ENCODE assay signal across 13 mouse cellular contexts in the genomic region with DNA sequence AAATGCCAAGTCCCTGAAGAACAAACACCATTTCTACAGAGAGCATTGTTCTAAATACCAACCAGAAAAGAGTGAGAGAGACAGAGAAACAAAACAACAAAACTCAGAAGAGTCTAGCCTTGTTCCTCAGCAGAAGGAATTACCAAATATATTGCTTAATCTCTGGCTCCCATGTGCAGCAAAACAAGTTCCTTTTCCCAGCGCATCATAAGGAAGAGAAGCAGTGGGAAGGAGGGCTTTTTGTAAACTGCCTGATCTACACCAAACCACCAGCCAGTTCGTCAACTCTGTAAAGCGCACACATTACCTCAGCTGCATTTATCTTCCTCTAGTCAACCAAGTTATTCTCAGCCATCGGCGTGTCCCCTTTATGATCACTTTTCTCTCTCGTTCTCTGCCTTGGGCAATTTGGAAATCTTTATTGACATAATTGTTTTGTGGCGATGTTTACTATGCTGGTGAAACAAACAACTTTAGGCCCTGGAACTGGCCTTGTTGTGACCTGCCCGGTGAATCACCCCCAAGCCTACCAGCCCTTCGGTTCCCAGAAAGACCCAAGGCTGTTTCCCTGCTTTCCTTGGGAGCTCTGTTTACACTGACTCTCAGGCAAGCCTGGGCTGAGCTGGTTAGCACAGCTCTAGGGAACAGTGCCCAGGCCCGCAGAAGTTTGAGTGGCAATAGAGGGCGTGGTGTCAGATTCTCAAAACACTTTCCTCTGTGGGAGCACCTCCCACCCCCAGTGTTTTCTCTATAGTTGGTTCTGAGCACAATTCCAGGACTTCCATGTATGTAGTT. TPM values are rescaled to one million over a fixed set of nuclear protein-coding genes. Genes with fewer than 3 reads are reported as not detected.
DNase-seq lines count a peak whose midpoint lies in the region; ATAC-seq and TF ChIP-seq lines count a peak whose summit lies in the region.
"Had no signal": no experiment of that assay in that cellular context is flagged by ENCODE, and none has a peak within 500 bp of the region (broad histone marks: within the 10 kb centered on the region; RNA-seq: fewer than 3 reads in every experiment).

No protein-coding gene starts in this region.

- no peaks in the 10 kb centered on the region for H3K36me3 ChIP-seq in heart, adult 2 months (ENCODE audit: control insufficient read depth, insufficient read depth, low read length)
- no peaks in the 10 kb centered on the region for H3K36me3 ChIP-seq in ES-E14 (ENCODE audit: control insufficient read depth, insufficient read depth, low read length, poor library complexity, severe bottlenecking)
- no peaks in the 10 kb centered on the region for H3K36me3 ChIP-seq in forebrain, embryonic 10.5 days (replicated peaks)
- H3K36me3 ChIP-seq: forebrain, embryonic 15.5 days; liver, embryonic 12.5 days had no signal

- no peak overlapping the region for H3K9ac ChIP-seq in heart, adult 2 months (ENCODE audit: low read depth, low read length)
- peak overlapping the region; percentile 41; the same call in 1 of the 2 replicates for H3K9ac ChIP-seq in ES-E14 (ENCODE audit: insufficient read depth, low read depth, low read length, poor library complexity, severe bottlenecking)
- H3K9ac ChIP-seq: forebrain, embryonic 15.5 days; liver, embryonic 12.5 days had no signal

- TF ChIP-seq CTCF in heart, adult 2 months (IDR thresholded peaks at IDR 0.05) = no peak

- H3K27ac ChIP-seq in heart, adult 2 months = peak overlapping the region; percentile 45
- peak overlapping the region; percentile 87 for H3K27ac ChIP-seq in ES-E14 (ENCODE audit: insufficient read depth, low read depth, low read length, poor library complexity, severe bottlenecking)
- no peak overlapping the region for H3K27ac ChIP-seq in forebrain, embryonic 10.5 days
- H3K27ac ChIP-seq: forebrain, embryonic 15.5 days; liver, embryonic 12.5 days had no signal

- no peaks in the 10 kb centered on the region for H3K27me3 ChIP-seq in heart, adult 2 months (ENCODE audit: control insufficient read depth, insufficient read depth, low read length)
- peaks cover 36% of the 10 kb centered on the region for H3K27me3 ChIP-seq in forebrain, embryonic 10.5 days (ENCODE audit: poor library complexity, severe bottlenecking)
- H3K27me3 ChIP-seq: forebrain, embryonic 15.5 days; liver, embryonic 12.5 days had no signal

- no peak for DNase-seq in heart, adult 2 months
- no peak for DNase-seq in heart, postnatal 4 days
- no peak for DNase-seq in ES-E14 (ENCODE audit: low read depth, low spot score)
- DNase-seq in fat pad, adult 2 months (ENCODE audit: extremely low read depth, low read depth, low spot score) = peak; percentile 81
- no peak for DNase-seq in left cerebral cortex, adult 9 months (ENCODE audit: low spot score in 2 of 2)
- no peak for DNase-seq in layer of hippocampus, adult 18-20 months (ENCODE audit: low spot score in 2 of 2)
- no peak for DNase-seq in forebrain, embryonic 10.5 days (ENCODE audit: extremely low spot score, low spot score)
- DNase-seq: gastrocnemius, postnatal 36 days; kidney, adult 18-20 months; right cerebral cortex, postnatal 25 days had no signal

- TF ChIP-seq POLR2A in heart, adult 2 months (IDR thresholded peaks at IDR 0.05; ENCODE audit: insufficient read depth, low read depth, low read length) = no peak

- no peak overlapping the region for H3K4me3 ChIP-seq in heart, adult 2 months
- H3K4me3 ChIP-seq in ES-E14 (ENCODE audit: insufficient read depth in 1 of 2, low read depth in 1 of 2, low read length in 2 of 2, poor library complexity in 1 of 2, severe bottlenecking in 1 of 2) = no peak overlapping the region
- no peak overlapping the region for H3K4me3 ChIP-seq in forebrain, embryonic 10.5 days
- H3K4me3 ChIP-seq: forebrain, embryonic 15.5 days; liver, embryonic 12.5 days had no signal

- in situ Hi-C loops in ES-E14 (cut with MboI; ENCODE audit: low sequenced_read_pairs in 2 of 2, unreplicated experiment in 2 of 2) = no loop called here

- WGBS in heart, adult 2 months = 83% methylated on average over 11 of the region's 11 CpGs
- 89% methylated on average over 11 of the region's 11 CpGs for WGBS in forebrain, embryonic 10.5 days

- intact Hi-C loops in heart, adult 2 months (cut with DNase I) = no loop called here

- no peaks in the 10 kb centered on the region for H3K9me3 ChIP-seq in ES-E14 (ENCODE audit: control insufficient read depth, insufficient read depth, low read depth, low read length)
- no peaks in the 10 kb centered on the region for H3K9me3 ChIP-seq in forebrain, embryonic 10.5 days
- H3K9me3 ChIP-seq: forebrain, embryonic 15.5 days; liver, embryonic 12.5 days had no signal

- no peak for TF ChIP-seq EP300 in heart, adult 2 months (IDR thresholded peaks at IDR 0.05; ENCODE audit: insufficient read depth, low read depth, low read length)

- H3K4me1 ChIP-seq in heart, adult 2 months (ENCODE audit: control insufficient read depth, insufficient read depth, low read length) = no peaks in the 10 kb centered on the region; the same call in 1 of the 2 replicates
- H3K4me1 ChIP-seq in ES-E14 (ENCODE audit: control insufficient read depth in 2 of 2, insufficient read depth in 2 of 2, low read length in 2 of 2, poor library complexity in 1 of 2) = peaks cover 22 to 39% of the 10 kb centered on the region in 2 experiments
- peaks cover 8% of the 10 kb centered on the region for H3K4me1 ChIP-seq in forebrain, embryonic 10.5 days
- H3K4me1 ChIP-seq: forebrain, embryonic 15.5 days; liver, embryonic 12.5 days had no signal

- ATAC-seq in megakaryocyte, adult 5-6 weeks (ENCODE audit: poor library complexity, severe bottlenecking) = peak; percentile 63
- ATAC-seq: forebrain, embryonic 15.5 days; liver, embryonic 12.5 days had no signal

- no peaks in the 10 kb centered on the region for H3K79me2 ChIP-seq in heart, adult 2 months (replicated peaks; ENCODE audit: control insufficient read depth, insufficient read depth, low read length)

TF ChIP-seq in ES-E14, 5 proteins besides CTCF, POLR2A, EP300 and RAD21:
- TF ChIP-seq CHD2 (IDR thresholded peaks at IDR 0.05; ENCODE audit: low read depth, low read length) = no peak
- no peak for TF ChIP-seq HCFC1 (IDR thresholded peaks at IDR 0.05; ENCODE audit: borderline replicate concordance, insufficient read depth, low read length)
- no peak for TF ChIP-seq ZNF384 (IDR thresholded peaks at IDR 0.05; ENCODE audit: low read depth, low read length)
- no peak for TF ChIP-seq ZC3H11A (IDR thresholded peaks at IDR 0.05; ENCODE audit: borderline replicate concordance, low read depth, low read length)
- no peak for TF ChIP-seq MAFK (IDR thresholded peaks at IDR 0.05; ENCODE audit: insufficient read depth, low read depth, low read length)
TF ChIP-seq in ES-E14: peak in this region for 0.

RNA-seq across cellular contexts. Expression of gene Sgk1, which starts 34.8 kb away (rescaled TPM):
- total RNA-seq in heart, adult 2 months (2021) = 10 to 100 TPM; 64.7 to 89.1 TPM
- 31.9 and 43.5 TPM in 2 replicates for polyA plus RNA-seq in heart, adult 2 months (2012; rRNA removed)
- 10 to 100 TPM; 70.2 to 73.8 TPM for total RNA-seq in heart, postnatal 4 days (2021)
- 217 and 263 TPM in 2 replicates for total RNA-seq in ES-E14 (2012; rRNA removed)
- 27.2 and 31.3 TPM in 2 replicates for total RNA-seq in megakaryocyte, adult 5-6 weeks (2015)
- total RNA-seq in megakaryocyte, adult 5-6 weeks (2017) = 43.9 and 48.3 TPM in 2 replicates
- 100 to 1,000 TPM in 1 of 2 experiments, 10 to 100 TPM in 1; 88.8 to 199 TPM for total RNA-seq in layer of hippocampus, adult 18-20 months (2021)
- polyA plus RNA-seq in forebrain, embryonic 10.5 days (2016; fragmentation: Nextera tagmentation; extraction: Ambion mirVana) = 17.8 and 21.3 TPM in 2 replicates
